Mouse (Mus musculus): ENCODE measurements at regions not wholly inside any gene's neighbourhood (a gene's known extent, or its start where the extent isn't known, plus 50 kb on each side); places are given as distances from the start of the nearest gene placed in this dataset.

DNA sequence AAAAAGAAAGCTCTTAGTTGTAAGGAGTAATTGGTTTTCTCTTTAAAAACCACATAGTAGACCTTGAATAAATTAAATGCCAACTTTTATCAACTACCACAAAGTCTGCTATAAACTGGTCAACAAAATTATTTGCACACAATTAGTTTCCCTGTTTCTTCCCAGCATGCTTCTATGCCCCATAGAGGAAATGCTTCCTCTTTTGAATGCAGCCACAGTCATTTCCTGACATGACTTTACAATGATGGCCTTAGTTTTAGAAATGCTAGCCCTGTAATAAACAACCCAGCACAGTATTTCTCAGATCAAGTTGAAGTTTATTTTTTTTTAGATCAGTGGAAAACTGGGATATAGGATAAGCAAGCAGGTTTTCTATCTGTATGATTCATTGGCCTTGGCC lies 768.5 kb upstream of the Klhl1 start:
- Histone ChIP-seq H3K4me2 (no peak overlapping the region), H3K36me3 (no peaks in the 10 kb centered on the region), H3K27me3 (no peaks in the 10 kb centered on the region), H3K27ac (no peak overlapping the region), H3K4me3 (no peak overlapping the region), H3K9me3 (no peaks in the 10 kb centered on the region), H3K9ac (no peak overlapping the region), H3K4me1 (no peaks in the 10 kb centered on the region)
- ATAC-seq (ENCODE audit: insufficient number of reproducible peaks, low FRiP score, low TSS enrichment, low read depth), result no peak

GRCm38 (mm10) chr14:97258461-97258860 lies 739.6 kb upstream of the Klhl1 start:
- no peak for ATAC-seq (ENCODE audit: insufficient number of reproducible peaks, low FRiP score, low TSS enrichment, low read depth)
- Histone ChIP-seq H3K27ac (no peak overlapping the region), H3K9ac (no peak overlapping the region), H3K27me3 (no peaks in the 10 kb centered on the region), H3K9me3 (no peaks in the 10 kb centered on the region), H3K4me2 (no peak overlapping the region), H3K4me1 (no peaks in the 10 kb centered on the region), H3K36me3 (no peaks in the 10 kb centered on the region), H3K4me3 (no peak overlapping the region)
- 35% methylated on average over 3 of the region's 3 CpGs for whole genome bisulfite sequencing
